Mouse (Mus musculus): ENCODE measurements around the gene Stk31.
"Not testable (repeated sequence)": the region's sequence is repeated elsewhere in the genome, so short reads cannot be mapped to it uniquely, and the experiment has no call there.

Gene Stk31

DNA sequence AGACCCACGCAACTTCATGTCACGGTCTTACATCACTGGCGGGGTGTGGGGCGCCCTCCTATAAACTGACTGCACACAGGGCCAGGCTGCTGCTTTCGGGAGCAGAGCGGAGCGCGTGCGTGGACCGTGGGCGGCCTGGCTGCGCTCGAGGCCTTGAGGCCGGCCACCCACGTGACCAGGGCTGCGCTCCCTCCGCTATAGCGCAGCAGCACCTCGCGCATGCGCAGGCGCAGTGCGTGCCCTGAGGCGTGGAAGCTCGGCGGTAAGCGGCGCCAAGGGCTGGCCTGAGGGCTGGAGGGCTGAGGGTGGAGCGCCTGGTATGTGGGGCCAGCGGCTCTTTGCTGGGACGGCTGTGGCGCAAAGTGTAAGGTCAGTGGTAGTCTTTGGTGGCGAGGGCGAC is at the start of gene Stk31:
Gene Stk31, plus strand, starts transcription at position 289 of the 400 bp plus-strand sequence.
- no peak for DNase-seq (ENCODE audit: low spot score)

DNA sequence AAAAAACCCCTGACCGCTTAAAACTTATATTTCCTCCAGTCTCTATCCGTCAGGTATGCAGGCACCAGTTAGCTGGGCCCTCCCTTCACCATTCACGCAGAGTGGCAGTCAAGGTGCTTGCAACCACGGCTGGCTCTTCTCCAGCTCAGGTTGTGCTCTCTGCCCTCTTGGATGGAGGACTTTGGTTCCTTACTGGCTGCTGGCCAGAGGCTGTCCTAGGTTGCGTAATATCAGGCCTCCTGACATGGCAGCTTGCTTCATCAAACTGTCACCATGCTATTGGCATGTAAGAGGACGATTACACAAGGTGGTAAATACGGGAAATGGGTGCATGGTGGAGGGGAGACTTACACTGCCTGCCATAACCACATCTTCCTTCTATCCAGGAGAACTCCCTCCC is 45.6 kb upstream of the Stk31 start:
- DNase-seq (ENCODE audit: low spot score), result no peak

DNA sequence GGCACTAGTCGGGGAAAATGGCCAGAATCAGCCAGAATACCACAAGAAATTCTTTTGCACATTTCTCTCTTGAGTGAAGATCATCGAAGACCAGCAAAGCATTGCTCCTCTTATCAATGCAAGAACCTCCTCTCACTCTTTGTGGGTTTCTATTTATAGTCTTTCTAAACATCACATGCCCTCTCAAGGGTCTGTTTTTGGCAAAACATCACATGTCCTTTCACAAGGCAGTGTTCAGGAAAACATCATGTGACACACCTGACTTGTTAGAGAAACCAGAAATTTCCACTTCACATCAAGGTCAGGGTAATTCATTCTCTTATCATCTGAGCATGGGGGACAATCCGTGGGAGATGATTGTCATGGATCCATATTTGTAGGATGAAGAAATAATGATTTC is 40.8 kb upstream of the Stk31 start:
- DNase-seq (ENCODE audit: low spot score), result no peak

DNA sequence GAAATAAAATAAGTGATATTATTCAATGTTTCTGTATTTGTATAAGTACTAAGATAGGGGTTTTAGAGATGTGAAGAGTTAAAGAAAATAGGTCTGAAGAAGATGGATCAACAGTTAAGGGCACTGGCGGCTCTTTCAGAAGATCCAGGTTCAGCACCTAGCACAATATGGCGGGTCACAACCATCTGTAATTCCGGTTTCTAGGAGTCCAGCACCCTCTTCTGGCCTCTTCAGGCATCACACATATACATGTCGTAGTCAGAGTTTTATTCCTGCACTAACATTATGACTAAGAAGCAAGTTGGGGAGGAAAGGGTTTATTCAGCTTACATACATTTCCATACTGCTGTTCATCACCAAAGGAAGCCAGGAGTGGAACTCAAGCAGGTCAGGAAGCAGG is 40.2 kb upstream of the Stk31 start:
- DNase-seq (ENCODE audit: low spot score), result no peak

DNA sequence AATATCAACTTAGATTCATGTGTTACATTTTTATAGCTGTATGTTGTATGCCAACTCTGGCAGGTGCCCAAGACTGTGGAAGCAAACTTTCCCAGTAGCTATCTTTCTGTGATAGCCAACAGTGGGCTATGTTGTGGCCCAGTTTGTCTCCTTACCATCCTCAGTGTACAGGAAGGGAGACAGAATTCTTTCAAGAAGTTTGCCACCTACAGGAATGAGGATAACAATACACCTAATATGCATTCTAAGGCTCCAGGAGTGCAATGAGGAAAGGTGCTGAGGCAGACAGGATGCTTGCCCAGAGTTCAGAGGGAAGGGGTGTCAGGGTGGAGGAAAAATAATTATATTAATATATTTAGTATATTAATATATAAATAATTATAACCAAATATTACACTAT is 35.0 kb upstream of the Stk31 start:
- DNase-seq (ENCODE audit: low spot score), result no peak

DNA sequence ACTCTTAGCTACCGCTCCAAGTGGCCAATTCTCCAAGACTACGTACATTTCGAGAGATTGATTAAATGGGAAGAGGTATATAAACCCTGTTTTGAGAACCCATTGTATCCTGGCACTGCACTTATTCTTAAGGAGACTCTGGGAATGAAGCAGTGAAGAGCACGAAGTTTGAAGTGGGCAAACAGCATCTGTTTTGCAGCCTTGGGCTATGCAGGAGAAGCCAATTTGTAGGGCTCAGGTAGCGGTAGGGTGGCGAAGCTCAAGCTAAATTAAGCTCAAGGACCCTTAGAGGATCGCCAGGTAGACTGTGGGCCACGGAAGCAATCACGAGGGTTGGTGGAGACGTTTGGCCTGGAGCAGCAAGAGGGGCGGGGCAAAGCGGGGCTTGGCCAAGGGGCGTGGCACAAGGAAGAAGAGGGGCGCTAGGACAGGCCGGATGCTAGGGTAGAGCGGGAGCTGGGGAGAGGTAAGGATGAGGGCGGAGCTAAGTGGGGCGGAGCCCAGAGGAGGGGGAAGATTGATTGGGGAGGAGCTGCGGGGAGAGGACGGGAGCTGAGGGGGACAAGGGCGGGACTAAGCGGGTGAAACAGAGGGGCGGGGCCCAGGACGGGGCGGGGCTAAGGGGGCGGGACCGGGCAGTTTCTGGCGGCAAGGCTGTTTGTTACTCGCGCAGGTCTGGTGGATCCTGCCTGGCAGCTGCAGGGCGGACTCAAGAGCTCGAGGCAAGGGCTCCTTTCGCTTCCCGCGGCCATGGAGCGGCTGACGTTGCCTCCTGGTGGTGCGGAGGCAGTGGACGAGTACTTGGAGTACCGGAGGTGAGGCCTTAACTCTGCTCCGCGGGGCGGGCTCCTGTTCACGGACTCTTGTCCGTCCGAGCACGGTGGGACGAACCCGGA is 28.0 kb upstream of the Stk31 start, which contains the start of gene Fam221a:
Gene Fam221a, plus strand, starts transcription at position 581 of the 896 bp plus-strand sequence.
- DNase-seq (ENCODE audit: low spot score), result peak; percentile 85

DNA sequence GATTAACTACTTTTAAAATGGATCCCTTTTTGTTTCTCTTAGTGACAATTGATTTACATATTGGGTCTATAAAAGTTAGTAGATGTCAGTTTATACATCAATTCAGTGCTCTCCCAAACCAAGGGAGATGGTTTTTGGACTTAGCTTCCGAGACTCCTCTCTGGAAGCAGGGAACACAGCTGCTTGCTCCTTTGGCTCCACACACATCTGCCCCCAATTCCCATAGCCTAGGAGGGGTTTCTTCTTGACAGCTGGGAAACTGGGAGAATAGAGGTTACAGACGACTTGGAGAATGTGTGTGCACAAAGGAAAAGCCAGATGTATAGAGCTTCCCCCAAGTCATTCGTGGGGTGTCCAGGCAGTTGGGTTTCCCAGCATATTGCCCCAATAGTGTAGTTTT is 27.2 kb upstream of the Stk31 start:
- no peak for DNase-seq (ENCODE audit: low spot score)

DNA sequence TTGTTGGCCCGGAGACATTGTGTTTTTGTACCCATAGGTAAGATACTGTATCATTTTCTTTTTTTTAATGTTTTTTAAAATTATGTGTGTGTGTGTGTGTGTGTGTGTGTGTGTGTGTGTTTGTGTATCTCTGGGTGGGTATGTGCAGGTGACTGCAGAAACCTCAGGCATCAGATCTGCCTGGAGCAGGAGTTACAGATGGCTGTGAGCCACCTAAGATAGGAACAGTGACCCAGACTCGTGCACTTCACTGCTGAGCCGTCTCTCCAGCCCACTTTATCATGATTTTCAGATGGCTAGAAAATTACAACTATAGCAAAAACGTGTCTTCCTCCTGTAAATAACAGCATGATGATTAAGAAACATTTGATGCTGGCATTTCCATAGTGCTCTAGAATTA is 22.7 kb upstream of the Stk31 start:
- DNase-seq (ENCODE audit: low spot score), result no peak

DNA sequence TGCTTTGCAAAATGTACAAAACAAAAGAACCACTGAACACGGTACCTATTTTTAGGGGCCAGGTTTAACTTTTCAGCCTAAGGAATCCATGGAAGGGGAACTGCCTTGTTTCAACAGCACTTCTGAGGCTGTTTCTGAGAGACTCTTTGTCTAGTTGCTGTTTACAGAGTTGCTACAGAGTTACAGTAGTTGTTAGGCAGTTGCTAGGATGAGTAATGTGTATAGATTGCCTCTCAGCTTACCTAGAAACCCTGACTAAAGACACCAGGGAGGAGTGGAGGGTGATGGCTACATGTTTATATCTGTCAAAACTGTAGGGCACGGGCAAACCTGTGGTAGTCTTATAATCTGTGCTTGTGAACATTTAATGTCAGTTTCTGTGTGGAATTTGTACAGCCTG is 21.5 kb upstream of the Stk31 start:
- DNase-seq (ENCODE audit: low spot score), result no peak

DNA sequence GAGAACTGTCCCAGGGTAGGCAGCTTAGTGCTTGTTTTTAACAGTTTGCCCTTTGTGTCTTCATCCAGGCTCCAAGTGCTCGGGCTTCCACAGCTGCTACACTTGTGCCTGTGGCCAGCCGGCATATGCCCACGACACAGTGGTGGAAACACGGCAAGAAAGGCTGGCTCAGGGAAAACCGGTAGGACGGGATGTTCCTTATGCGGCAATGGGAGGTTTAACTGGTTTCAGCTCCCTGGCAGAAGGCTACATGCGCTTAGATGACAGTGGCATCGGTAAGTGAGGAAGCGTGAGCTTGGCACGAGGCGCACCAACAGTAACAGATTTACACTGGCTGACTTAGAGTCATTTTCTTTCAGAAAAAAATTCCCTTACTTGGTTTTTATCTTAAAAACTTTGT is 17.1 kb upstream of the Stk31 start:
- no peak for DNase-seq (ENCODE audit: low spot score)

DNA sequence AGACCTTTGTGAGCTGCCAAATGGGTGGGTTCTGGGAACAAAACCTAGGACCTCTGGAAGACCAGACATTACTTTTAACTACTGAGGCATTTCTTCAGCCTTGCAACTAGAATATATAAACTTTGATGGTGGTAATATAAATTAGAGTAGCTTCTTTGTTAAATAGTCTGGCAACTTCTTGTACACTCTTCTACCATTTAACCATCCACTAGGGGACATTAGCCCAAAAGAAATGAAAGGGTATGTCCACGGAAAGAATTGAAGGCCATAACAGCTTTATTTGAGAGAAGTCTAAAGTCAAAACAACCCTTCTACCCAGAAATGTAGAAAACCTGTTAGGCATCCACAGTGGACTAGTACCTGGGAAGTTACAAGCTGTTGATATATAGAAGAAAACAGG is 1.1 kb upstream of the Stk31 start:
- DNase-seq (ENCODE audit: low spot score), result no peak

DNA sequence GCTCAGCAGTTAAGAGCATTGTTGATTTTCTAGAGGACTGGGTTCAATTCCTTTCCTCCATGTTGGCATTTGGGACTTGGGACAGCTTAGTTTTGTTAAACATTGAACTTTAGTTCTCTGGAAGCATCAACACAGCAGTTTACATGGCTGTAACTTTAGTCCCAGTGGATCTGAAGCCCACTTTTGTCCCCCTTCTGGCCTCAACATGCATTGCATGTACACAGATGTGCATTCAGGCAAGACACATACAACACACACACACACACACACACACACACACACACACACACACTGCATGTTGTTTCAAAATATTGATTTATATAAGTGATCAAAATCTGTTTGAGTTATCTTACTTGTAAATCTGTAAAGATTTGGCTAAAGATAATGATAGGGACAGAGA is 2.1 kb downstream of the Stk31 start:
- DNase-seq (ENCODE audit: low spot score), result no peak

DNA sequence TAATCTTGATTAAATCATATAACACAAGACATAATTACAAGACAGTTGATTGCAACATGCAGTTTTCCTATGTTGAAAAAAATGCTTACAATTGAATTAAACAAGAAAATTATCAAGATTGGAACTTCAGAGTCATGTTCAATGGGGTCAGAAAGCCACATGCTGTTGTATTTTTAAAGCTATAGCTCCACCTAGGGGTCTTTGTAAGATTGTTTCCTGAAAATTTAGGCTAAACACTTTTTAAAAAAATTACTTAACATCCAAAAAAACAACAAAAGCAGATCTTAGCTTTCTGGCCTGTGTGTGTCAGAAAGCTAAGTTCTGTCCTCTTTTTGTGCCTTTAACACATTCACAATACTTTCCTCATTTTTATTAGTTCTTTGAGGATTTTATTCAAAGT is 3.0 kb downstream of the Stk31 start:
- peak; percentile 24 for DNase-seq (ENCODE audit: low spot score)

DNA sequence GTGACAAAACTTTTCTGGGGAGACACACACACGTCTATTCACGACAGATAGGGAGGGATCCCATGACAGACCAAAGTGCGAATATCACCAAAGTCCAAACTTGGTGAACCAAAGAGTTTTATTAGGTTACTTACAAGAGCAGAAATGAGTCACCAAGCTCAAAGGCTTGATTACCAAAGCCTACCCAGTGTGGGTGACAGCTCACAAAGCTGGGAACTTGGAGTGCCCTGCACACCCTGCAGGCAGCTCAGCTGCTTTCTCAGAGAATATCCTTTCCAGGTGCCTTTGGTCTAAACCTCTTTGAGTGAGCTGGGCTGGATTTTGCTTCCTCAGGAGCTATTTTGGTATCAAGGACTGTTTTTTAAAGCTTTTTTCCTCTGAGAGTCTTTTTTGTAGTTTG is 15.4 kb downstream of the Stk31 start:
- no peak for DNase-seq (ENCODE audit: low spot score)

DNA sequence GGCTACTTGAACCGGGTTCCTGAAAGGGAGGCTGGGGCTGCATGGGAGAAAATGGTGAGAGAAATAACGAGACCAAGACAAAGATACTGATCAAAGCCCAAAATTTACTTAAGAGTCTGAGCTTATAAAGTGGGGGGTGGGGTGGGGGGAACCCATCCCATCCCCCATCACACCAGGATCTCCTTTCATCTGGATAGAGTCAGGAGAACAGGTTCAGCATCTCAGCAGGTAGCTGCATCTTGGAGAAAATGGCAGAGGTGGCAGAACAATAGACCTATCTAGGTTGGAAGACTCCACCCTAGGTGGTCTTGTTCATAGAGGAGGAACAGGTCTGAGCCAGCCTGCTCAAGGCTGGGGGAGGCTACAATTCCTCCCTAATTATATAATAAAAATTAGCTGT is 17.6 kb downstream of the Stk31 start:
- not testable (repeated sequence) for DNase-seq (ENCODE audit: low spot score)

DNA sequence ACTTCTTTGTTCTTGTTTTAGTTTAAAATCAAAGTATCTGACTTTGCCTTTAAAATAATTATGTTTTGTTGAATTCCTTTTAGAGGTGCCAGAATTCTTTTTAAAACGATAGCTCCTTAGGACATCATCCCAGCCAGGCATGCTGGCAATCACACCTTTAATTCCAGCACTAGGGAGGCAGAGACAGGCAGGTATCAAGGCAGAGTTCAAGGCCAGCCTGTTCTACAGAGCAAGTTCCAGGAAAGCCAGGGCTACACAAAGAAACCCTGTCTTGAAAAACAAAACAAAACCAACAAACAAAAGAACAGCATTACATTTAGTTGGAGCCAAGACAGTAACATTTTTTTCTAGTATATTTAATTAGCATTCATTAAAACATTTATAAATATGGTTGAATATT is 20.6 kb downstream of the Stk31 start:
- no peak for DNase-seq (ENCODE audit: low spot score)

DNA sequence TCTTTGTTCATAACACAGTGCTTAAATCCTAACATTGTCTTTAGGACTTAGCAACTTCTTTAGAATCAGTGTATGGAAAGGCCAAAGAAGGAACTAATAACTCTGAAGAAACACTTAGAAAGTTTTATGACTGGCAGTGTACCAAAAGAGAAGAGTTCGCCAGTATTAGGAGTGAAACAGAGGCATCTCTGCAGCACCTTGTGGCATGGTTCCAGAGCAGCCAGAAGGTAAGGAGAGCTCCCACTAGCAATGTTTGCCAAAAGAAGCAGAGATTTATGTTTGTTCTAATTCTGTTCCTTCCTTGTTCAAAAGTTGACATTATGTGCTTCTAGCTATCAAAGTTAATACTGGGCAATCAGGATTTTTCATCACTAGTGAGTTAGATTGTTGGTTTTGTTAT is 41.9 kb downstream of the Stk31 start:
- no peak for DNase-seq (ENCODE audit: low spot score)

DNA sequence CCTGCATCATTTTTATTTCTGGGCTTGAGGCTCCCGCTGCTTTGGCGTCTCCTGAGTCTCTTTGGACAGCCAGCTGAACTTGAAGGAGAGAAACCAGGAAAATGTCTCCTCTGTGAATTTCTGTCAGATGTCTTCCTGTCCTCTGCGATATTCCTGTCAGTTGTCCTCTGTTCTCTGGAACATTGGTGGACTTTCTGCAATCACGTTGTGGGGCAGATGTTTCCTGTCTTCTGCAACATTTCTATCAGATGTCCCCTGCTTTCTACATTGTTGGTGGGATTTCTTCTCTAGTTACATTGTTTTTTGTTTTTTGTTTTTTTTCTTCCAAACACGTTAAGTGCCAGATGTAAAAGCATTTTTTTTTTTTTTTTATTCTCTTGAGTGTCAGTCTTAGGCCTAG is 62.7 kb downstream of the Stk31 start:
- DNase-seq (ENCODE audit: low spot score), result no peak

DNA sequence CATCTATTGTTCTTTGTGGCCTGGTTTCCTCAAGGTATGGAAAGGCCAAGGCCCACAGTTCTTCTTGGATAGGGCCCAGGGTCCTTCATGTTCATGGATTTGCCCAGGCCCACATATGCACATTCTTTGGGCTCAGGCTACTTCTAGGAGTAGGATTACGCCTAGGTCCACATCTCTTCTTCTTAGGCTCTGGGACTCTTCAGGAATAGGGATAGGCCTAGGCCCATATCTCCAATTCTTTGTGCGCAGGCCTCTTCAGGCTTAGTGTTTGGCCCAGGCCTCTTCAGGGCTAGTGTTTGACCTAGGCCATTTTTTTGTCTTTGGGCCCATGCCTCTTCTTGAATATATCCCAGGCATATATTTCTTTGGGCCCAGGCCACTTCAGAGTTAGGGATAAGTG is 87.8 kb downstream of the Stk31 start:
- DNase-seq (ENCODE audit: low spot score), result no peak

DNA sequence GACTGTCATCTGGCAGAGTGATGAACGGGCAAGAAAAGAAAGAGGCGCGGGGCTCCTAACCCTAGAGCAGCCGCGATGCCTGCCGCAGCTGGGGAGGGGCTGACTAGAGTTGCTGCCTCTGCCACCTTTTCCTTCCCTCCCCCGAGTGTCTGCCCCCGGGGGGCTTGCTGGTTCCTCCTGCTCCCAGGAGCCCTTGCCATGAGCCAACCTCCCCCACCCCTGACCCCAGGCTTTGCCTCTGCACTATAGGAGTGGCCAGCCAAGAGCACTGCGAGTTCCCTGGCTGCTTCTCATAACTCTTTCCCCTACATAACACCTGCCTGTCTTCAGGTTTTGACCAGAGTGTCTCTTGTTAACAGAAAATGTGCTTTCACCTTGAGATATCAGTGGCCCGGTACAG is 96.1 kb downstream of the Stk31 start:
- no peak for DNase-seq (ENCODE audit: low spot score)

DNA sequence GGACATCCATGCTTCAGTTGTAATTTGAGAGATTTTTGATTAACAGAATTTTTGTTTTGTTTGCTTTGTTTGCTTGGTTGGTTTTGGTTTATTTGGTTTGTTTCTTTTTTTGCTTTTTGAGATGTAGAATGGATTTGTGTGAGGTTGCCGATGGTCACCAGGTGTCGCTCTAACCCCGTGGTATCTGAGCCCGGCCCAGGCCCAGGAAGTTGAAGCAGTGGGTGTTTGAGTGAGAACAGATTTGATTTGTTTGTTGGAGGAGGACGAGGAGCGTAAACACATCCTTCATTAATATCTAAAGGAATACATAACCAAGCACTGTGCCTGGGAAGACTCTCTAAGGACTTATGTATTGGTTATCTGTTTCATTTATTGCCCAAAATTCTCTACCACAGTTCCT is 123.6 kb downstream of the Stk31 start:
- DNase-seq (ENCODE audit: low spot score), result peak; percentile 9

Data from c-Kit-positive CD71-positive TER-119-positive erythroid progenitor cells, embryonic 14.5 days (primary cell).